Mouse (Mus musculus) gastrocnemius, adult 2 months (tissue): ENCODE measurements at regions not wholly inside any gene's neighbourhood (a gene's known extent, or its start where the extent isn't known, plus 50 kb on each side); places are given as distances from the start of the nearest gene placed in this dataset.

Experiments used
- DNase-seq: peaks from one replicate; pipeline ENCODE4 v3.0.0; 2022
- H3K27ac ChIP-seq: fragments of 200-600 bp; 2 replicates; pipeline ENCODE4 v1.8.1; 2022; ENCODE audit warnings: mild to moderate bottlenecking
- H3K4me3 ChIP-seq: fragments of 200-600 bp; 2 replicates; pipeline ENCODE4 v1.8.1; 2022; ENCODE audit warnings: mild to moderate bottlenecking, moderate library complexity
- CTCF ChIP-seq: fragments of 200-600 bp; IDR thresholded peaks from 2 replicates; pipeline ENCODE4 v1.8.1; 2022; ENCODE audit warnings: antibody characterized with exemption, mild to moderate bottlenecking, moderate library complexity
- intact Hi-C: fragments of 180-260 bp; cut with DNase I; formaldehyde crosslinking; loops from one replicate; pipeline ENCODE4 v1.15.1; 2025

DNA sequence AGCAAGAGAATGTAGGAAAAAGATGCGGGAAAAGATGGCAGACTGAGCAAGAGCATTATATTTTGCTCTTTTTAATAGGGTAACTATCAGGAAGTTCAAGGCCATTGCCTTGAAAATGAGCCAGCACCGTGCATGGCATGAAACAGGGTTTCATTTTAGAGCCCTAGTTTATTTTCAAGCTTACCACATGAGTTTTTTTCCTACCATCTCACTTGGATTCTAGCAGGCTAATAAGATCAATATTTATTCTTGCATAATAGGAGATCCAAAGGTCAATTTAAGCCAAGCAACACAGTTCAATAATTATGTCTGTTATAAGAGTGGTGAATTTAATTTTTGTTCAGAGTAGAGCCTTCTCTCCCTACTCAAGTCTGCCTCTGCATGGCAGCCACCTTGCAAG, 149.9 kb upstream of the Plppr1 start:
- TF ChIP-seq CTCF, result no peak
- Histone ChIP-seq H3K27ac (no peak overlapping the region), H3K4me3 (no peak overlapping the region)
- no peak for DNase-seq
- intact Hi-C loops, result no loop called here

DNA sequence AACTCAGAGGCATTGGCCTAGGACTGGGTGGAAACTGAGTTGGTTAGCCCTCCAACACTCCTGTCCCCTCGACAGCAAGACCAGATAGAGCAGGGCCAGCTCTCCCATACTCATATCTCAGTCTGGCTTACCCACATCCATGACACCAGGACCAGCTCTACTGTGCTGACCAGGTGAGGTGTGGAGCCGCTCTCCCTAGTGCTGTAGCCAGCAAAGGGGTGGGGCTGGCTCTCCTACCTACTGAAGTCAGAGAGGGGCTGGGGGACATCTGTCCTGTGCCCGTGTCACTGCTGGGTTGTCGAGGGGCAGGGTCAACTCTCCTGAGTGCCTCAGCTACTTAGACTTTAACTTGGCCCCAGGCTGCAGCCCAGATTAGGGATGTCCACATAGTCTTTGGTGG, 145.8 kb upstream of the Plppr1 start:
- DNase-seq, result no peak
- TF ChIP-seq CTCF, result no peak
- Histone ChIP-seq H3K27ac (no peak overlapping the region), H3K4me3 (no peak overlapping the region)
- intact Hi-C loops, result no loop called here

DNA sequence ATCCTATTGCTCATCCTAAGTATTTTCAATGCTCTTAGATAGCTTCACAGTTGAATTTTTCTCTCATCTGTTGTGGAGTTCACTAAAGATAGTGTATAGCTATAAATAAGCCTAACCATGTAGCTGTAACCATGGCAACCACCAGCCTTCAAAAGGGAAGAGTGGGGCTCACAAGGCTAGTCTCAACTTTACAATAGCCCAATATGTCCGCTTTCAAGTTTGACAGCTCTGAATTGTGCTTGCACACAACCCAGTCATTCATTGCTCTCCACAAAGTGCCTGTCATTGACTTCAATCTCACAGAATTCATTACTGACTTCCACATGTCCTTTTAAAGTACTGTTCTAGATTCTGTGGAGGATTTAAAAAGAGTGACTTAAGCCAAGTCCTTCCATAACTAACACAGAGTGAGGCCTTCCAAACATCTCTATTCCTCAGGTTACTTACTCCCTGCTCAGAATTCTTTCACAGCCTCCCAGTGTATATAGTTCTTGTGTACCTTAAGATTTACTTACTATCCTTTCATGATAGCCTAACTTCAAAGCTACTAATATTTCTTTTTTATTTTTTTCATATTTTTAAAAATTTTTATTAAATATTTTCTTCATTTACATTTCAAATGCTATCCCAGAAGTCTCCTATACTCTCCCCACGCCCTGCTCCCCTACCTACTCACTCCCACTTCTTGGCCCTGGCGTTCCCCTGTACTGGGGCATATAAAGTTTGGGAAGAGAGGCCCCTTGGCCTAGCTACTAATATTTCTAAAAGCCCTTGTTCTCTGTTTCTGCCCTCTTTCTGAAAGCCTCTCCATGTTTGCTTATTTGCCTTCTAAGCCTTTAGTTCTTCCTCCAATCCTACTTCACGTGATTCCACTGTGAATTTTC, 134.3 kb upstream of the Plppr1 start:
- Histone ChIP-seq H3K4me3 (no peak overlapping the region), H3K27ac (no peak overlapping the region)
- TF ChIP-seq CTCF, result no peak
- DNase-seq, result no peak
- intact Hi-C loops, result no loop called here

DNA sequence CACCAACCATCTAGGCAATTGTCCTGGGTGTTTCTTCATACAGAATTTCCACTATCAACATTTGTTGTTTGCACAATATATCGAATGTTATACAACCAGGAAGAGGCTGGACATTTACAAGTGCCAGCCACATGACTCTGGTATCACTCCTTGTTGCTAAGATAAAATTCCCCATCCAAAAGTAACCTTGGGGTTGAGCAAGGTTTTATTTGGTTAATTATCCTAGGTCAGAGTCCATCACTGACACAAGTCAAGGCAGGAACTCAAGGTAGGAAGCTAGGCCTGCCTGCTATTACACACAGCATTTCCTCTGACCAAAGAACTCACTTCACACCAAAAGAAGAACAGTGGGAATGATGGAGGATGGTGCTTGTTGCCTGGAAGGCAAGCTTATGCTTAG, 120.7 kb upstream of the Plppr1 start:
- no peak for DNase-seq
- Histone ChIP-seq H3K4me3 (no peak overlapping the region), H3K27ac (no peak overlapping the region)
- no peak for TF ChIP-seq CTCF
- intact Hi-C loops, result no loop called here

DNA sequence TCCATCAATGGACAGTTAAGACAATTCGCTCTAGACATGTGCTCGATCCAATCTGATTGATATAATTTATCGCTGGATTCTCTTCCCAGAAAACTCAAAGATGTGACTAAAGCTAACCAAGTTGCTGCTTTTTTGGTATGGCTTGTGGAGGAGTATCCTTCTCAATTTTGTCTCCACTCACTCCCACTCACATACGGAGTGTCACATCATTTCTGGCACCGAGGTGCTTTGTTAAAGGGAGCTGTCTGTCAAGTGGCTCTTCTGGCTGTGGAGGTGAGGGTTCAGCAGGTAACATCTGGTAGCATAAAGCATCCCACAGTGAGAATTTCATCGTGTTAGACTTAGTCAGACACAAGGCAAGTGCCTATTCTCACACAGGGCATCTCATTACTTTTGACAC, 120.2 kb upstream of the Plppr1 start:
- no peak for TF ChIP-seq CTCF
- DNase-seq, result no peak
- no peak overlapping the region for H3K27ac ChIP-seq
- intact Hi-C loops, result no loop called here
- H3K4me3 ChIP-seq, result no peak overlapping the region

DNA sequence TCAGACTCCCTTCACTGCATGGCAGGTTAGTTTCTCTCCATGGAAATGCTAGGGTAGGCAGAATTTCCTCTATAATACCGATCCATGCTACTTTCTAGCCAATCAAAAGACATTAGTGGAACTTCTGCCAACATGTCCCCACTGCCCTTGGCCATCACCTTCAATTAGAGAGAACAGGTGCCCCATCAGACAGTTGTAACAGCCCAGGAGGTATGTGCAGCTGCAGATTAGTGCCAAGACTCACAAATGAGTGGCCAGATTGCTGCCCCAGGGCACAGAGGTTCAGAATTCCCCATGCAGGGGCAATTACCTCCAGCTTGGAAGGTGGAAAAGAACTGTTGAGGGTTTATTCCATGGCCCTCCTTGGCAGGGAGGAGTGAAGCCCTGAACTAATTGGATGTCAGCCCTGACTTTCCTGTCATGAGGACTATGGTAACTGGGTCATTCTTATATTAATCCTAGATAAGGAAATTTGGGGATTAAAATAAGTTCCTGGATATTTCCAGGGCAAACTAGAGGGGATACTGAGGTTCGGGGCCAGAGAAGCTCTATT, 113.7 kb upstream of the Plppr1 start:
- Histone ChIP-seq H3K27ac (no peak overlapping the region), H3K4me3 (no peak overlapping the region)
- no peak for DNase-seq
- no peak for TF ChIP-seq CTCF
- intact Hi-C loops, result no loop called here

DNA sequence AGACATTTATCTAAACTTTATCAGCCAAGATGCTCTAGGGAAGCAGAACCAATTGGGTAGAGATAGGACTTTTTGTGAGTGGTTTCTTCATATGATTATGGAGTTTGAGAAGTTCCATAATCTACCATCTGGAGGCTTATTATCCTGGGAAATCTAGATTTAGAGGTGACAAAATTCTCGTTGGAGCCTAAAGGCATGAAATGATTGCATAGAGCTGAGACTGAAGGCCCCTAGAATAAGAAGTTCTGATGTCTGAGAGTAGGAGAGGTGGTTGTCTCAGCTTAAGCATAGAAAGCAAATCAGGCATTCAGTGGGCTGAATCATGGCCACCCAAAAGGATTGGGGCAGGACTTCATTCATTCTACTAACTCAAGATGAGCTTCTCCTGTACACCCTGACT, 106.1 kb upstream of the Plppr1 start:
- no peak for DNase-seq
- H3K27ac ChIP-seq, result no peak overlapping the region
- intact Hi-C loops, result no loop called here

DNA sequence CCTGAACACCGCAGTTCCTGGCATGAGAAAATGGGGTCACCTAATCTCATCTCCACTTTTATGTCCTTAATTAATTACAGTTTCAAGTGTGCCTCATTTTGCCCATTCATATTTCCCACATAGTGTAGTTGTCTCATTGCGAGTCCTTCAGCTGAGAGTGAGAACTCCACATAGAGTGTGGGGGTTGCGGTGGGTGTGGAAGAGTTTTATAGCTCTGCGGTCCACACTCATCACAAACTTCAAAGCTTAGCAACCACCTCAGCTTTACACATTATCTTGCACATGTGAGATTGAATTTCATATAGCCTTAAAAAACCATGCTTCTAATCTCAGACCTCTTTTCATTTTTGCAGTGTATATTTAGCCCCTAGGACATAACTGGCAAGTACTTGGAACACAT, 83.3 kb upstream of the Plppr1 start:
- no peak for TF ChIP-seq CTCF
- no peak for DNase-seq
- H3K4me3 ChIP-seq, result no peak overlapping the region
- intact Hi-C loops, result no loop called here
- H3K27ac ChIP-seq, result no peak overlapping the region

More for the DNA sequence above, 106.1 kb upstream of the Plppr1 start:
- H3K4me3 ChIP-seq, result no peak overlapping the region
- no peak for TF ChIP-seq CTCF

DNA sequence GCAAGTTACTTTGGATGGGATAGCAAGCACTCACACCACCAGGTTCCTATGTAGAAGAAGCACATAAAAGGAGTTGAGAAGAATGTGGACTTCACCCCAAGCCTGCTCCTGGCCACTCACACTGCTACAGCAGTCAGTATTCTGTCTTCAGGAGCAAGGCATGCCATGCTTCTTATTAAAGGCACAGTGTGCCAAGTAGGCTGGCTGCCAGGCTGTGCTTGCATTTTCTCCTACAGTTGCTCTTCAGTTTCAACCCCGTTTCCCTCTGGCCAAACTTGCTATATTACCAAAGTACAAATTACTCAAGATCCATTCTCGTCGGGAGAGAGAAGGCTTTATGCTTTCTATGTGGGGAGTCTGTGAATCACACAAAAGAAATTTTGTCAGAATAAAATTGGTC, 67.1 kb upstream of the Plppr1 start:
- Histone ChIP-seq H3K27ac (no peak overlapping the region), H3K4me3 (no peak overlapping the region)
- no peak for TF ChIP-seq CTCF
- peak; percentile 41 for DNase-seq
- intact Hi-C loops, result no loop called here
